Mouse (Mus musculus): ENCODE measurements around the gene Xlr5a. TPM values are rescaled to one million over a fixed set of nuclear protein-coding genes. Genes with fewer than 3 reads are reported as not detected.

The Xlr5a gene
- not detected in 2 replicates for polyA plus RNA-seq (2012; rRNA removed; ENCODE audit: low replicate concordance)

DNA sequence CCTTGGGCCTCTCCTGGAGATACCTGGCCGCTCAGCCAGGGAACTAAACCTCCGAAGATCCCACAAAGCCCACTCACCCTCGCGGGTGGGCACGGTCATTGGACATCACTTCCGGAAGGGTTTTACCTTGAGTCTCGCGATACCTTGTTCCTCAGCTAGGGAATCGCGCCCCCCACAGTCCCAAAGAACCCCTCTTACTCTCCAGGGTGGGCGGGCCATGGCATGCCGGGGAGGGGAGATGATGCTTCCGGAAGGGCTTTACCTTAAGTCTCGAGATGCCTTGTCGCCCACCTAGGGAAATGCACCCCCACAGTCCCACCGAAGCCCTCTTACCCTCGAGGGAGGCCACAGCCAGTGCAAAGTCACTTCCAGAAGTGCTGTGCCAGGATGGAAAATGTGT is at the start of gene Xlr5a, which contains the start of gene Xlr5c:
Xlr5a (minus strand) TSS at position 101 of the 400 bp plus-strand sequence.
Xlr5c (minus strand) TSS at position 101 of the 400 bp plus-strand sequence.

DNA sequence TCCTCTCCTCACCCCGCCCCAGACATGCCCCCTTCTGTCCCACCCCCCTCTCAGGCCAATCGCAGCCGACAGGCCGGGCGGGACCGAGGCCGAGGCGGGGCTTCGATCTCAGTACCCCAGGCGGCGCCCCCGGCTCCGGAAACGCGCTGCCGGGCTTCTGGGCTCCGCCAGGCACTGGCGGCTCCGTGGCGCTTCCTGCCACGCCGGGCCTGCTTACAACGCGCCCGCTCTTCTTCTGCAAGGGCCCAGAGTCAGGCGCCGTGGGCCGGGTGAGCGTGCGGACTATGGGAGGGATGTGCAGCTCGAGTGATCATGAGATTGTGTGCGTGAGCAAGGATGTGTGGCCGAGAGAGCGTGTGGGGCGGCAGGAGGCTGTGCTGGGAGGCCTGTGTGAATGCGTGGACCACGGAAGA is 49.7 kb upstream of the Xlr5a start, which contains the start of gene Zfp275:
Zfp275 (plus strand) TSS at position 139 of the 413 bp plus-strand sequence.

DNA sequence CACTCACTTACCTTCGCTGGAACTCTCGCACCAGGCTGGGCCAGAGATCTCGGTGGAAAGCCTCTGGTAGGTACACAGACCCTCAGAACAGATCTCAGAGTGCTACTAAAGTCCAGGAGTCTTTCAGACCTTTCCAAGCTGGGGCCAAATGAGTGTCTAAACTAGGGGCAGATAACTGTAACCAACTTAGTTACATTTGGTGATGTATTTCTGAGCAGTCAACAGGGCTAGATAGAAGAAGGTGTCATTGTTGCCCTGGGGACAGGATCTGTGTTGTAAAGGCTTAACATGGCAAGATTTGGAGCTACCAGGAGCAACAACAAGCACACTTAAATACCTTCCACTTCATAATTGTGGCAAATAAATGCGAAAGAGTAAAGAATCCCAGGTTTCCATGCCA is 44.0 kb upstream of the Xlr5a start, which contains the start of gene Gm45015:
Gm45015 (minus strand) TSS at position 101 of the 400 bp plus-strand sequence.

DNA sequence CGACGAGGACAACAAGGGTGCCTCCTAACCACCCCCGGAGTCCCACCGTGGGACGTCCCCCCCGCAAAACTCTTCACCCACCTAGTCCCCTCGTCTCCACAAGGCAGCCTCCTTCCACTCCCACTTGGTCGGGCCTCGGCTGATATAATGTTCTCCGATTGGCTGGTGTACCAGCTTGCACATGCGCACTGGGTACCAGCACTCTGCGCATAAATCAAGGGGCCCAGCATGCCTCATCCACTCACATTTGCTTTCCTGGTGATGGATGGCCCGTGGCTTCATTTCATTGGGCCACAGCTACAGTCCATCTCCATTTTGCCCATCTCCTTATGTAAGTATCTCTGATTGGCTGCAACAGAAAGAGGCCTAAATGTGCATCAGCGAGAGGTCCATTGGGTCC is 27.5 kb downstream of the Xlr5a start, which contains the start of gene Xlr3c:
Xlr3c (minus strand) TSS at position 121 of the 400 bp plus-strand sequence.

DNA sequence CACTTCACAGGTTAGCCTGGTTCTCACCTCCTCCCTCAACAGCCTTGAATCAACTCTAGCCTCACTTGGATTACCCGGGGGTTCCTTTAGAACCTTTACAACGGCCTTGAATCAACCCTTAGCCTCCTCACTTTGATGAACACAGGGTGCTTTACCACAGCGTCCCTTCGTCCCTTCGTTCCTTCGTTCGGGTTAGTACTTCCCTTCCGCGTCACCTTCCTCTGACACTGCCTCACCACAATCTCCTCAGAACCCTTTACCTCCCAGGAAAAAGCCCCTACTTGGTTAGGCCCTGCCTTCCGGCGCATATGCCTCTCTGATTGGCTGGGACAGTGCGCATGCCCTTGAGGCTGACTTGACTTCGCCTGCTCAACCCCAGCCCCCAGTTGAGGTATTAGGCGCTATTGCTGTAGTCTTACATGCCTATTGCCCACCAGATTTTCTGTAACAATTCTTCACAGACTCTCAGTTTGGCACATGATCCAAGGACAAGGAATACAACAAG is 49.9 kb downstream of the Xlr5a start, which contains the start of gene Xlr4c:
Xlr4c (minus strand) TSS at position 310 of the 505 bp plus-strand sequence.

DNA sequence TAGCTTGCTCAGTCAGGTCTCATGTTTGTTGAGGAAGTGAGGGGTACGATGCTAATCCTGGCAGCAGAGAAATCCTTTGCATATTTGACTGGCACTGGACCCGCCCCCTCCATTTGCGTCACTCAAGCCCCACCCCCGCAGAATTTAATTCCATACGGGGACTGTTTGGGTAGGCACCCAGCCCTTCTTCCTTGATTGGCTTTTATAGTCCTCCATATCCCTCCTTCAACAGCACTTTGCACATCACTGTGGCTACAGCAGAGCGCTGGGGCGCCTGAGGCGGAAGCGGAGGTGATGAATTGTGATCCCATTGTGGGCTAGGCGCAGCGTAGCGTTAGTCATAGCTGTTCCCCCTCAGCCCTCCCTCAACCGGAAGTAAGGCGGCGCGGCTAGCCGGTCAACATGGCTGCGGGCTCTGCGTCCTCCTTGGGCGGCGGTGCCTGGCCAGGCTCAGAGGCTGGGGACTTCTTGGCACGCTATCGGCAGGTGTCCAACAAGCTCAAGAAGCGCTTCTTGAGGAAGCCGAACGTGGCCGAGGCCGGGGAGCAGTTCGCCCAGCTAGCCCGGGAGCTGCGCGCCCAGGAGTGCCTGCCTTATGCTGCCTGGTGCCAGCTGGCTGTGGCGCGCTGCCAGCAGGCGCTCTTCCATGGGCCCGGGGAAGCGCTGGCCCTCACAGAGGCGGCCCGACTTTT is 64.7 kb downstream of the Xlr5a start, which contains the start of gene F8a:
F8a (plus strand) TSS at position 378 of the 692 bp plus-strand sequence.

DNA sequence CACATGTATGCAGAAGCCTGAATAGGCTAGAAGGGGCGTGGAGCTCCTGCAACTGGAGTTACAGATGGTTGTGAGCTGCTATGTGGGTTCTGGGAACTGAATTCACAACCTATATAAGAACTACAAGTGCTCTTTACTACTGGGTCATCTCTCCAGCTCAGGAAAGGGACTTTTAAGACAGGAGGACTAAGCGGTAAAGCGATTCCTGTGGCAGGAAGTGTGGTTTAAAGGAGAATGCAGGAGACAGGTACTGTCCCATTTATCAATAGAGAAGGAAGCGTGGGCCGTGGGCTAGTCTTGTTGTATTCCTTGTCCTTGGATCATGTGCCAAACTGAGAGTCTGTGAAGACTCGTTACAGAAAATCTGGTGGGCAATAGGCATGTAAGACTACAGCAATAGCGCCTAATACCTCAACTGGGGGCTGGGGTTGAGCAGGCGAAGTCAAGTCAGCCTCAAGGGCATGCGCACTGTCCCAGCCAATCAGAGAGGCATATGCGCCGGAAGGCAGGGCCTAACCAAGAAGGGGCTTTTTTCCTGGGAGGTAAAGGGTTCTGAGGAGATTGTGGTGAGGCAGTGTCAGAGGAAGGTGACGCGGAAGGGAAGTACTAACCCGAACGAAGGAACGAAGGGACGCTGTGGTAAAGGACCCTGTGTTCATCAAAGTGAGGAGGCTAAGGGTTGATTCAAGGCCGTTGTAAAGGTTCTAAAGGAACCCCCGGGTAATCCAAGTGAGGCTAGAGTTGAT is 78.8 kb downstream of the Xlr5a start, which contains the start of gene Xlr4b:
Xlr4b (plus strand) TSS at position 515 of the 746 bp plus-strand sequence.

DNA sequence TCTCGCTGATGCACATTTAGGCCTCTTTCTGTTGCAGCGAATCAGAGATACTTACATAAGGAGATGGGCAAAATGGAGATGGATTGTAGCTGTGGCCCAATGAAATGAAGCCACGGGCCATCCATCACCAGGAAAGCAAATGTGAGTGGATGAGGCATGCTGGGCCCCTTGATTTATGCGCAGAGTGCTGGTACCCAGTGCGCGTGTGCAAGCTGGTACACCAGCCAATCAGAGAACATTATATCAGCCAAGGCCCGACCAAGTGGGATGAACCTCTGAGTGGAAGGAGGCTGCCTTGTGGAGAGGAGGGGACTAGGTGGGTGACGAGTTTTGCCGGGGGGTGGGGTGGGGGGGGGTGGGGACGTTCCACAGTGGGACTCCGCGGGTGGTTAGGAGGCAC is 100.8 kb downstream of the Xlr5a start, which contains the start of gene Xlr3b:
Xlr3b (plus strand) TSS at position 274 of the 400 bp plus-strand sequence.

DNA sequence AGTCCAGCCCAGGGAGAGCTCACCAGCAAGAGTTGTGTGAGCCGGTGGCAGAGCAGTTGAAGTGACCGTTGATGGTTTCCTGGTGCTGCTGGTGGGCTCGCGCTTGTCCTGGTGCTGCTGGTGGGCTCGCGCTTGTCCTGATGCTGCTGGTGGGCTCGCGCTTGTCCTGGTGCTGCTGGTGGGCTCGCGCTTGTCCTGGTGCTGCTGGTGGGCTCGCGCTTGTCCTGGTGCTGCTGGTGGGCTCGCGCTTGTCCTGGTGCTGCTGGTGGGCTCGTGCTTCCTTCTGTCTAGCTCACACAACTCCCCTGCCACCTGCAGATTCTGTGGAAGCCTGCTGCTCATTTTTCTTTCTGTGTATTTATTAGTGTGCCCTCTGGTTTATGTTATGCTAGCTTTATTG is 115.9 kb downstream of the Xlr5a start, which contains the start of gene Spin2d:
Spin2d (minus strand) TSS at position 101 of the 400 bp plus-strand sequence.

DNA sequence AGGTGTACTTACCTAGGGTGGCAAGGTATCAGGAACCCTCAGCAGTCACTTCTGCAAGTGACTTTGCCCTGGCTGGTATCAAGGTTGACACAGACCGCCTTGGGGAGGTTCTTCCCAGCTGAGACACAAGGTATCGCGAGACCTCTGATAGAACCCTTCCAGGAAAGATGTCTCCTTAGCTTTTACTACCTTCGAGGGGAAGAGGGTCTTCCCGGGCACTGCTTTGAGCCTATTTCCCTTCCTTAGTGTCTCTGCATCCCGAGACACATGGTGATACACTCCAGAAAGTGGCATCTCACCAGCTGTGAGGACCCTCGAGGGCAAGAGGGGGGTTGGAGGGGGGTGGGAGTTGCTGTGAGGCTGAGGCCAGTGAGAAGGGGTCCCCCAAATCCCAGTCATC is 143.4 kb downstream of the Xlr5a start, which contains the start of gene DXBay18:
DXBay18 (minus strand) TSS at position 101 of the 400 bp plus-strand sequence.

DNA sequence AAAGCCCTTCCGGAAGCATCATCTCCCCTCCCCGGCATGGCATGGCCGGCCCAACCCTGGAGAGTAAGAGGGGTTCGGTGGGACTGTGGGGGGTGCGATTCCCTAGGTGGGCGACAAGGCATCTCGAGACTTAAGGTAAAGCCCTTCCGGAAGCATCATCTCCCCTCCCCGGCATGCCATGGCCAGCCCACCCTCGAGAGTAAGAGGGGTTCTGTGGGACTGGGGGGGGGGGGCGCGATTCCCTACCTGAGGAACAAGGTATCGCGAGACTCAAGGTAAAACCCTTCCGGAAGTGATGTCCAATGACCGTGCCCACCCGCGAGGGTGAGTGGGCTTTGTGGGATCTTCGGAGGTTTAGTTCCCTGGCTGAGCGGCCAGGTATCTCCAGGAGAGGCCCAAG is 144.3 kb downstream of the Xlr5a start, which contains the start of gene Xlr5b:
Xlr5b (plus strand) TSS at position 301 of the 400 bp plus-strand sequence.

DNA sequence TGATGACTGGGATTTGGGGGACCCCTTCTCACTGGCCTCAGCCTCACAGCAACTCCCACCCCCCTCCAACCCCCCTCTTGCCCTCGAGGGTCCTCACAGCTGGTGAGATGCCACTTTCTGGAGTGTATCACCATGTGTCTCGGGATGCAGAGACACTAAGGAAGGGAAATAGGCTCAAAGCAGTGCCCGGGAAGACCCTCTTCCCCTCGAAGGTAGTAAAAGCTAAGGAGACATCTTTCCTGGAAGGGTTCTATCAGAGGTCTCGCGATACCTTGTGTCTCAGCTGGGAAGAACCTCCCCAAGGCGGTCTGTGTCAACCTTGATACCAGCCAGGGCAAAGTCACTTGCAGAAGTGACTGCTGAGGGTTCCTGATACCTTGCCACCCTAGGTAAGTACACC is 176.0 kb downstream of the Xlr5a start, which contains the start of gene Gm14685:
Gm14685 (plus strand) TSS at position 301 of the 400 bp plus-strand sequence.

DNA sequence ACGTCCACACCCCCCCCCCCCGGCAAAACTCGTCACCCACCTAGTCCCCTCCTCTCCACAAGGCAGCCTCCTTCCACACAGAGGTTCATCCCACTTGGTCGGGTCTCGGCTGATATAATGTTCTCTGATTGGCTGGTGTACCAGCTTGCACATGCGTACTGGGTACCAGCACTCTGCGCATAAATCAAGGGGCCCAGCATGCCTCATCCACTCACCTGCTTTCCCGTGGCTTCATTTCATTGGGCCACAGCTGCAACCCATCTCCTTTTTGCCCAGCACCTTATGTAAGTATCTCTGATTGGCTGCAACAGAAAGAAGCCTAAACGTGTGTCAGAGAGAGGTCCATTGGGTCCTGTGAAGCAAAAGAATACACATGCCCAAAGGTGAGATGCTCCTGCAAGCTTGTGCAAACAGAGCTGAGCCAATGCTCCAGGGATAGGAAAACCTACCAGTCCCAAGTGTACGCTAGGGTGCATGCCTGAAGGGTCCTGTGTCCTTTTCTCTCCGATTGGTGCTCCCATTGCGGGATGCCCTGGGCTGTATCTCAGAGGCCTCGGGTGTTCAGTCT is 195.8 kb downstream of the Xlr5a start, which contains the start of gene Xlr3a:
Xlr3a (minus strand) TSS at position 155 of the 568 bp plus-strand sequence.

DNA sequence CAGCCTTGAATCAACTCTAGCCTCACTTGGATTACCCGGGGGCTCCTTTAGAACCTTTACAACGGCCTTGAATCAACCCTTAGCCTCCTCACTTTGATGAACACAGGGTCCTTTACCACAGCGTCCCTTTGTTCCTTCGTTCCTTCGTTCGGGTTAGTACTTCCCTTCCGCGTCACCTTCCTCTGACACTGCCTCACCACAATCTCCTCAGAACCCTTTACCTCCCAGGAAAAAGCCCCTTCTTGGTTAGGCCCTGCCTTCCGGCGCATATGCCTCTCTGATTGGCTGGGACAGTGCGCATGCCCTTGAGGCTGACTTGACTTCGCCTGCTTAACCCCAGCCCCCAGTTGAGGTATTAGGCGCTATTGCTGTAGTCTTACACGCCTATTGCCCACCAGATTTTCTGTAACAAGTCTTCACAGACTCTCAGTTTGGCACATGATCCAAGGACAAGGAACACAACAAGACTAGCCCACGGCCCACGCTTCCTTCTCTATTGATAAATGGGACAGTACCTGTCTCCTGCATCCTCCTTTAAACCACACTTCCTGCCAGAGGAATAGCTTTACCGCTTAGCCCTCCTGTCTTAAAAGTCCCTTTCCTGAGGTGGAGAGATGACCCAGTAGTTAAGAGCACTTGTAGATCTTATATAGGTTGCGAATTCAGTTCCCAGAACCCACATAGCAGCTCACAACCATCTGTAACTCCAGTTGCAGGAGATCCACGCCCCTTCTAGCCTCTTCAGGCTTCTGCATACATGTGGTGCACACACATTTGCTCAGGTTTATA is 210.3 kb downstream of the Xlr5a start, which contains the start of gene Xlr4a:
Xlr4a (minus strand) TSS at position 212 of the 789 bp plus-strand sequence.

DNA sequence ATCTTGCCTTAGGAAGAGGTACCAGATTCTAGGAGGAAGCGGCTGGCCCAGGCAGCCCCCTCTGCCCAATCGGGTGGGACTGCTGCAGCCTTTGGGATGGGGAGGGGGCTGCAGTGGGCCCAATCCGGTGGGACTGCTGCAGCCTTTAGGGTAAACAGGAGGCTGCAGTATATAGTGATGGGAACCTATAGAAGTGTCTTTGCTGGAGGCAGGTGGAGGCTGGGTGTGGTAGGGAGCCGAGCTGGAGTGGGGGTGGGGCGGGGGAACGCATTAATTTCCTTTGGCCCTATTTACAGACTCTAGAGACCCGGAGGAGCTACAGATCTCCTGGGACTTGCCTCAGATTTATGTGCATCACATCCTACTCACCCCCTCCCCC is 228.4 kb downstream of the Xlr5a start, which contains the start of gene Pnma3:
Pnma3 (plus strand) TSS at position 373 of the 379 bp plus-strand sequence.

Other genes with a start within 250 kb of the Xlr5a start
- gene Pnma3, start 228.2 kb downstream of the Xlr5a start, polyA plus RNA-seq (2012; rRNA removed; ENCODE audit: low replicate concordance) = 0.02 and 0.06 TPM in 2 replicates
- 0.15 TPM in 1 of 2 replicates, not detected in the other for gene Xlr4a, start 210.5 kb downstream of the Xlr5a start, polyA plus RNA-seq (2012; rRNA removed; ENCODE audit: low replicate concordance)
- gene Xlr3a, start 195.9 kb downstream of the Xlr5a start, polyA plus RNA-seq (2012; rRNA removed; ENCODE audit: low replicate concordance) = 0.16 TPM in 1 of 2 replicates, not detected in the other
- 0.05 TPM in 1 of 2 replicates, not detected in the other for gene Gm14685, start 175.9 kb downstream of the Xlr5a start, polyA plus RNA-seq (2012; rRNA removed; ENCODE audit: low replicate concordance)
- not detected in 2 replicates for gene Xlr5b, start 144.2 kb downstream of the Xlr5a start, polyA plus RNA-seq (2012; rRNA removed; ENCODE audit: low replicate concordance)
- not detected in 2 replicates for gene DXBay18, start 143.5 kb downstream of the Xlr5a start, polyA plus RNA-seq (2012; rRNA removed; ENCODE audit: low replicate concordance)
- gene Spin2d, start 116.0 kb downstream of the Xlr5a start, polyA plus RNA-seq (2012; rRNA removed; ENCODE audit: low replicate concordance) = not detected in 2 replicates
- gene Xlr3b, start 100.8 kb downstream of the Xlr5a start, polyA plus RNA-seq (2012; rRNA removed; ENCODE audit: low replicate concordance) = 0.11 TPM in 1 of 2 replicates, not detected in the other
- not detected in 2 replicates for gene Xlr4b, start 78.6 kb downstream of the Xlr5a start, polyA plus RNA-seq (2012; rRNA removed; ENCODE audit: low replicate concordance)
- gene F8a, start 64.7 kb downstream of the Xlr5a start, polyA plus RNA-seq (2012; rRNA removed; ENCODE audit: low replicate concordance) = 24.9 and 39.6 TPM in 2 replicates
- not detected in 2 replicates for gene Xlr4c, start 49.8 kb downstream of the Xlr5a start, polyA plus RNA-seq (2012; rRNA removed; ENCODE audit: low replicate concordance)
- gene Xlr3c, start 27.6 kb downstream of the Xlr5a start, polyA plus RNA-seq (2012; rRNA removed; ENCODE audit: low replicate concordance) = not detected in 2 replicates
- gene Xlr5c, start within 50 bp of the Xlr5a start, polyA plus RNA-seq (2012; rRNA removed; ENCODE audit: low replicate concordance) = not detected in 2 replicates
- not detected in 2 replicates for gene Gm45015, start 43.9 kb upstream of the Xlr5a start, polyA plus RNA-seq (2012; rRNA removed; ENCODE audit: low replicate concordance)
- 0.88 and 2.4 TPM in 2 replicates for gene Zfp275, start 49.6 kb upstream of the Xlr5a start, polyA plus RNA-seq (2012; rRNA removed; ENCODE audit: low replicate concordance)
- not detected in 2 replicates for gene Gm18336, start 105.8 kb upstream of the Xlr5a start, polyA plus RNA-seq (2012; rRNA removed; ENCODE audit: low replicate concordance)
- gene Zfp92, start 118.1 kb upstream of the Xlr5a start, polyA plus RNA-seq (2012; rRNA removed; ENCODE audit: low replicate concordance) = 1.3 and 1.6 TPM in 2 replicates
- 4.7 TPM in 2 replicates for gene Trex2, start 142.4 kb upstream of the Xlr5a start, polyA plus RNA-seq (2012; rRNA removed; ENCODE audit: low replicate concordance)
- gene Haus7, start 166.1 kb upstream of the Xlr5a start, polyA plus RNA-seq (2012; rRNA removed; ENCODE audit: low replicate concordance) = 9.4 TPM in 2 replicates
- gene Bgn, start 190.6 kb upstream of the Xlr5a start, polyA plus RNA-seq (2012; rRNA removed; ENCODE audit: low replicate concordance) = 80.9 and 92.9 TPM in 2 replicates
- gene Atp2b3, start 210.1 kb upstream of the Xlr5a start, polyA plus RNA-seq (2012; rRNA removed; ENCODE audit: low replicate concordance) = 0.09 and 0.11 TPM in 2 replicates